In the genomic region with DNA sequence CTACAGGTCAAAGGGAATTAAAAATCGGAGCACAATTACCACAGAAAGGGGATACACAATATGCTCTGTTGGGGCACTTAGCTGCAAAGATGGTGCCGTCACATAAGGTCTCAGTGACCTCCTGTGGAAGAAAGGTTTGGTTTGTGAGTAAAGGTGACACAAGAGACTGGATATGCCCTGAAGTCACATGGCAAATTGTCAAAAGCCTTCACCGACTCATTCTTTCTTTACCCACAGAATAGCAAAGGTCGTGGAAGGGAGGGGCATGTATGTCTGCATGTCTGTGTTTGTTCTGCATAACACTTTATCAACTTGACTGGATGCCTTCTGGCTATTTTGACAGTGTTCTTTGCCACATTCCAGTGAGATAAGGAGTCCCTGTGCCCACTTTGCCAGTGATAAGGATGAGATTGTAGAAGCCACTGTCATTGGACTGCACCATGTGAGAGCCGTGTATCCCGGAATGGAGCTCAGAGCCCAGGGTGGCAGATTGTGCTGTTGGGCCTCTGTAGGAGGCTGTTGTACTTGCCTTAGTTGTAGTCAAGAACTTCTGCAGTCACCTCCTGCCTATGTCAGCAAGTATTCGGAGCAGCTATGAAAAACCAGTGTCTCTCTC, we compare ENCODE assay signal across 17 mouse cellular contexts.
DNase-seq lines count a peak whose midpoint lies in the region; ATAC-seq and TF ChIP-seq lines count a peak whose summit lies in the region.
"Had no signal": no experiment of that assay in that cellular context is flagged by ENCODE, and none has a peak within 500 bp of the region (broad histone marks: within the 10 kb centered on the region; RNA-seq: fewer than 3 reads in every experiment).

No protein-coding gene starts in this region.

- no peak for TF ChIP-seq CTCF in gastrocnemius, adult 2 months (IDR thresholded peaks at IDR 0.05)

- peaks cover 18% of the 10 kb centered on the region for H3K4me1 ChIP-seq in heart, embryonic 16.5 days (ENCODE audit: control insufficient read depth, insufficient read depth, low read length)
- peaks cover 6% of the 10 kb centered on the region; the same call in 1 of the 2 replicates for H3K4me1 ChIP-seq in kidney, embryonic 15.5 days
- H3K4me1 ChIP-seq: limb, embryonic 13.5 days; midbrain, embryonic 12.5 days; neural tube, embryonic 13.5 days; stomach, embryonic 15.5 days had no signal

- H3K36me3 ChIP-seq in heart, embryonic 16.5 days (ENCODE audit: control insufficient read depth, insufficient read depth) = no peaks in the 10 kb centered on the region
- H3K36me3 ChIP-seq in kidney, embryonic 15.5 days = no peaks in the 10 kb centered on the region
- H3K36me3 ChIP-seq: limb, embryonic 13.5 days; midbrain, embryonic 12.5 days; neural tube, embryonic 13.5 days; stomach, embryonic 15.5 days had no signal

- H3K27ac ChIP-seq in heart, embryonic 16.5 days (ENCODE audit: low read length) = peak overlapping the region; percentile 74
- no peak overlapping the region for H3K27ac ChIP-seq in kidney, embryonic 15.5 days
- H3K27ac ChIP-seq in gastrocnemius, adult 2 months = no peak overlapping the region
- H3K27ac ChIP-seq: limb, embryonic 13.5 days; liver, embryonic 14.5 days; midbrain, embryonic 12.5 days; neural tube, embryonic 13.5 days; stomach, embryonic 15.5 days had no signal

- H3K9ac ChIP-seq in heart, embryonic 16.5 days (ENCODE audit: low read length) = no peak overlapping the region
- no peak overlapping the region for H3K9ac ChIP-seq in kidney, embryonic 15.5 days
- H3K9ac ChIP-seq: limb, embryonic 13.5 days; liver, embryonic 14.5 days; midbrain, embryonic 12.5 days; neural tube, embryonic 13.5 days; stomach, embryonic 15.5 days had no signal

- peak; percentile 35 for DNase-seq in embryo, embryonic 10.5 days (ENCODE audit: low spot score)
- no peak for DNase-seq in embryo, embryonic 9.5 days (ENCODE audit: extremely low spot score)
- peak; percentile 22 for DNase-seq in Muller cell, postnatal 12 days (ENCODE audit: inconsistent ontology term)
- peak; percentile 33 to 48 for DNase-seq in heart, adult 9 months (ENCODE audit: low spot score in 2 of 2)
- no peak for DNase-seq in left cerebral cortex, postnatal 14 days (ENCODE audit: low spot score in 2 of 2)
- no peak for DNase-seq in gastrocnemius, adult 2 months
- DNase-seq: cerebellum, adult 9-10 months; thymus, adult 2 months had no signal

- intact Hi-C loops in left cerebral cortex, postnatal 14 days (cut with DNase I) = no loop called here
- intact Hi-C loops in gastrocnemius, adult 2 months (cut with DNase I) = no loop called here

- H3K27me3 ChIP-seq in heart, embryonic 16.5 days (ENCODE audit: control insufficient read depth, insufficient read depth, low read length) = no peaks in the 10 kb centered on the region
- H3K27me3 ChIP-seq in kidney, embryonic 15.5 days = no peaks in the 10 kb centered on the region
- H3K27me3 ChIP-seq: limb, embryonic 13.5 days; midbrain, embryonic 12.5 days; neural tube, embryonic 13.5 days; stomach, embryonic 15.5 days had no signal

- H3K4me3 ChIP-seq in heart, embryonic 16.5 days (ENCODE audit: low read length) = no peak overlapping the region
- no peak overlapping the region for H3K4me3 ChIP-seq in kidney, embryonic 15.5 days (replicated peaks)
- no peak overlapping the region for H3K4me3 ChIP-seq in gastrocnemius, adult 2 months
- H3K4me3 ChIP-seq: limb, embryonic 13.5 days; midbrain, embryonic 12.5 days; neural tube, embryonic 13.5 days; stomach, embryonic 15.5 days had no signal

- no peaks in the 10 kb centered on the region for H3K9me3 ChIP-seq in heart, embryonic 16.5 days (replicated peaks; ENCODE audit: control insufficient read depth, low read length)
- no peaks in the 10 kb centered on the region for H3K9me3 ChIP-seq in kidney, embryonic 15.5 days (replicated peaks)
- H3K9me3 ChIP-seq: limb, embryonic 13.5 days; midbrain, embryonic 12.5 days; neural tube, embryonic 13.5 days; stomach, embryonic 15.5 days had no signal

- WGBS in heart, embryonic 16.5 days = 40% methylated on average over 7 of the region's 7 CpGs
- WGBS in kidney, embryonic 15.5 days = 84% methylated on average over 7 of the region's 7 CpGs

- peak; percentile 97 for ATAC-seq in heart, embryonic 16.5 days (replicated peaks; ENCODE audit: extremely low read depth, insufficient read depth, low FRiP score)
- no peak for ATAC-seq in kidney, embryonic 15.5 days (replicated peaks; ENCODE audit: low FRiP score)
- ATAC-seq: forebrain, embryonic 16.5 days; inflammation-experienced regulatory T-cells, adult 6 months had no signal

- no peak overlapping the region for H3K4me2 ChIP-seq in heart, embryonic 16.5 days (ENCODE audit: low read depth, low read length)
- H3K4me2 ChIP-seq in kidney, embryonic 15.5 days = no peak overlapping the region
- H3K4me2 ChIP-seq: limb, embryonic 13.5 days; midbrain, embryonic 12.5 days; neural tube, embryonic 13.5 days; stomach, embryonic 15.5 days had no signal

Comparison
In these comparisons a context has a peak if more than half of its experiments do, and no peak if none do; other contexts are left out.
1. DNase-seq: peak in embryo, embryonic 10.5 days (single experiment), Muller cell, postnatal 12 days (single experiment) and heart, adult 9 months (2 of 2); none in embryo, embryonic 9.5 days (single experiment), left cerebral cortex, postnatal 14 days (0 of 2) and gastrocnemius, adult 2 months (single experiment).